Mouse (Mus musculus) kidney, adult 2 months (tissue): ENCODE measurements around the gene Ildr1.

Source experiments
- CTCF ChIP-seq: fragments of 200-500 bp; conservative IDR thresholded peaks from 2 replicates; pipeline ENCODE4 v1.5.1; 2011; ENCODE audit warnings: low read depth, mild to moderate bottlenecking, control low read depth, low read length, moderate library complexity, mixed read lengths; ENCODE audit not compliant: insufficient read depth, insufficient read length
- POLR2A ChIP-seq: fragments of 200-500 bp; IDR thresholded peaks from one replicate; pipeline ENCODE4 v1.6.1; 2011; ENCODE audit warnings: low read depth, low read length, control low read depth

DNA sequence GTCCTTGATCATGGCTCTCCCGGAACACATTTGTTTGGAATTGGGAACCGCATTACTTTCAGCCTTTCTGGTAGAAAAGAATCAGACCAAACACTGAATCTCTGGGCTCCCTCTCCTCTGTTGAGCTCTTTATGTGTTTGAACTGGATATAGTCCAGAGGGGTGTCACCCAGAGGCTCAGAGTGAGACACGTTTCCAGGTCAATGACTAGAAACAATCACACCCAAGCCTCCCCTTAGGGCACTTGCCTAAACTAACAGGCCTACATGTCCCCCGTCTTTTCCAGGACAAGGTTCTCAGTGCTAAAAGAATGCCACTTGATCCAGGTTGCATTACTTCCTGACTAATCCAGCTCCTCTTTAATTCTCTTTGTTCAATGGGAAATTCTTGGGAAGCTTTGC lies 77.1 kb downstream of the Ildr1 start:
- no peak for TF ChIP-seq CTCF
- no peak for TF ChIP-seq POLR2A
